Mouse (Mus musculus): ENCODE measurements around the gene Gal3st1.
A peak's percentile ranks its signal among the peaks of the same experiment; 100 is the strongest.
"Not testable (repeated sequence)": the region's sequence is repeated elsewhere in the genome, so short reads cannot be mapped to it uniquely, and the experiment has no call there.

The Gal3st1 gene

GRCm38 (mm10) chr11:3983863-3984745 lies 668 bp downstream of the Gal3st1 start:
- DNase-seq: peak; percentile 87

- DNase-seq: peak; percentile 83
Measured at GRCm38 (mm10) chr11:3989748-3990147, 6.3 kb downstream of the Gal3st1 start.

- peak; percentile 56 for DNase-seq
Measured at GRCm38 (mm10) chr11:3993132-3993531, 9.7 kb downstream of the Gal3st1 start.

GRCm38 (mm10) chr11:3993914-3994313 lies 10.5 kb downstream of the Gal3st1 start:
- DNase-seq: no peak

- DNase-seq: no peak
Measured at GRCm38 (mm10) chr11:3995511-3995910, 12.1 kb downstream of the Gal3st1 start.

- DNase-seq: no peak
Measured at GRCm38 (mm10) chr11:3996840-3997239, 13.4 kb downstream of the Gal3st1 start.

GRCm38 (mm10) chr11:3997978-3998720 lies 14.7 kb downstream of the Gal3st1 start:
- DNase-seq: no peak

- DNase-seq: peak; percentile 35
Measured at GRCm38 (mm10) chr11:3999547-3999946, 16.1 kb downstream of the Gal3st1 start.

GRCm38 (mm10) chr11:4001603-4002002 lies 18.2 kb downstream of the Gal3st1 start:
- DNase-seq: peak; percentile 53

GRCm38 (mm10) chr11:4005220-4005805 lies 21.9 kb downstream of the Gal3st1 start:
- no peak for DNase-seq

GRCm38 (mm10) chr11:4006462-4006861 lies 23.0 kb downstream of the Gal3st1 start:
- DNase-seq: no peak

- no peak for DNase-seq
Measured at GRCm38 (mm10) chr11:4012616-4013015, 29.2 kb downstream of the Gal3st1 start.

- DNase-seq: not testable (repeated sequence)
Measured at GRCm38 (mm10) chr11:4015796-4016195, 32.4 kb downstream of the Gal3st1 start.

GRCm38 (mm10) chr11:4022111-4022510 lies 38.7 kb downstream of the Gal3st1 start:
- not testable (repeated sequence) for DNase-seq

GRCm38 (mm10) chr11:4023321-4023720 lies 39.9 kb downstream of the Gal3st1 start:
- DNase-seq: no peak

- DNase-seq: no peak
Measured at GRCm38 (mm10) chr11:4027066-4027465, 43.6 kb downstream of the Gal3st1 start.

GRCm38 (mm10) chr11:4027561-4028334 lies 44.3 kb downstream of the Gal3st1 start:
- DNase-seq: no peak

GRCm38 (mm10) chr11:4029343-4029742 lies 45.9 kb downstream of the Gal3st1 start:
- no peak for DNase-seq

GRCm38 (mm10) chr11:4031126-4031941 lies 47.9 kb downstream of the Gal3st1 start, which contains the start of gene Sec14l4:
Gene Sec14l4, plus strand, starts transcription at chr11:4031462.
- DNase-seq: no peak

- DNase-seq: no peak
Measured at GRCm38 (mm10) chr11:4031961-4032360, 48.5 kb downstream of the Gal3st1 start.

- DNase-seq: no peak
Measured at GRCm38 (mm10) chr11:4033471-4033870, 50.0 kb downstream of the Gal3st1 start.

GRCm38 (mm10) chr11:4034169-4034568 lies 50.7 kb downstream of the Gal3st1 start:
- no peak for DNase-seq
